Mouse (Mus musculus) midbrain, postnatal 0 days (tissue): ENCODE data around the gene Ccdc151. TPM values are rescaled to one million over a fixed set of nuclear protein-coding genes. Genes with fewer than 3 reads are reported as not detected.

ENCODE experiments used
- ATAC-seq: fragments of 200-750 bp; cut with Nextera tagmentation; 2 replicates; pipeline ENCODE4 v1.8.0; 2017; ENCODE audit warnings: moderate number of reproducible peaks, mild to moderate bottlenecking, moderate TSS enrichment, moderate library complexity; ENCODE audit not compliant: low FRiP score
- DNase-seq: peaks from one replicate; pipeline ENCODE4 v3.0.0-alpha.2; 2015; ENCODE audit warnings: low spot score
- H3K27ac ChIP-seq: fragments of 300-500 bp; sonication (generic); 2 replicates; pipeline ENCODE4 v1.5.1; 2014; ENCODE audit warnings: low read depth, mild to moderate bottlenecking, low read length, mixed read lengths
- H3K27me3 ChIP-seq: fragments of 300-500 bp; sonication (generic); 2 replicates; pipeline ENCODE4 v1.6.1; 2014; ENCODE audit warnings: low read length, control low read depth, mixed read lengths; ENCODE audit not compliant: insufficient read depth
- H3K36me3 ChIP-seq: fragments of 300-500 bp; sonication (generic); 2 replicates; pipeline ENCODE4 v1.6.1; 2014; ENCODE audit warnings: low read length, control low read depth, mixed read lengths; ENCODE audit not compliant: insufficient read depth
- H3K4me1 ChIP-seq: fragments of 300-500 bp; sonication (generic); 2 replicates; pipeline ENCODE4 v1.6.1; 2014; ENCODE audit warnings: mild to moderate bottlenecking, control low read depth, antibody characterized with exemption, low read length, mixed read lengths; ENCODE audit not compliant: insufficient read depth
- H3K4me2 ChIP-seq: fragments of 300-500 bp; sonication (generic); 2 replicates; pipeline ENCODE4 v1.6.1; 2014; ENCODE audit warnings: low read depth, mild to moderate bottlenecking, low read length, mixed read lengths; ENCODE audit not compliant: poor library complexity, severe bottlenecking
- H3K4me3 ChIP-seq: fragments of 300-500 bp; sonication (generic); 2 replicates; pipeline ENCODE4 v1.5.1; 2014; ENCODE audit warnings: low read depth, mild to moderate bottlenecking, low read length, moderate library complexity
- H3K9ac ChIP-seq: fragments of 300-500 bp; sonication (generic); replicated peaks from 2 replicates; pipeline ENCODE4 v1.6.1; 2014; ENCODE audit warnings: mild to moderate bottlenecking, low read length, moderate library complexity, mixed read lengths; ENCODE audit not compliant: poor library complexity, severe bottlenecking
- H3K9me3 ChIP-seq: fragments of 300-500 bp; sonication (generic); 2 replicates; pipeline ENCODE4 v1.6.1; 2016; ENCODE audit warnings: low read length, control low read depth
- CTCF ChIP-seq: IDR thresholded peaks from 2 replicates; pipeline ENCODE4 v1.5.1; 2016; ENCODE audit warnings: antibody characterized with exemption, mild to moderate bottlenecking
- WGBS: fragments of 180-500 bp; shearing (Covaris S2); extraction: QIAGEN DNeasy Blood & Tissue Kit; methylation state at CpG from one replicate; pipeline ENCODE4 v1.1.7; 2014; 5-methylcytosine and 5-hydroxymethylcytosine counted together
- polyA plus RNA-seq: library from polyadenylated mRNA; unstranded; fragments of >200 nt; fragmentation: Nextera tagmentation; extraction: Ambion mirVana; gene quantifications from 2 replicates; pipeline ENCODE4 v1.2.1, GENCODE M21; 2015
- total RNA-seq: library from RNA; depleted of rRNA; stranded (reverse); fragments of >200 nt; gene quantifications from 2 replicates; pipeline ENCODE4 v1.2.3, GENCODE M21; 2014; rRNA removed

Ccdc151 gene
- total RNA-seq (4.3 and 5.8 TPM in 2 replicates), polyA plus RNA-seq (5.0 and 5.1 TPM in 2 replicates)

- peaks cover 16% of the 10 kb centered on the region for H3K36me3 ChIP-seq
- no peaks in the 10 kb centered on the region for H3K27me3 ChIP-seq
- TF ChIP-seq CTCF = 0 out of 2 replicates have a peak, but pooled peaks have one; percentile 15
- H3K9ac ChIP-seq = peak within 1 kb of the TSS; percentile 79
- ATAC-seq (peak; percentile 99), DNase-seq (peak; percentile 100)
- peak within 1 kb of the TSS; percentile 79 for H3K27ac ChIP-seq
- H3K4me3 ChIP-seq = peak within 1 kb of the TSS; percentile 70
- H3K4me1 ChIP-seq = peaks cover 11% of the 10 kb centered on the region; the same call in 1 of the 2 replicates
- peak within 1 kb of the TSS; percentile 72 for H3K4me2 ChIP-seq
- no peaks in the 10 kb centered on the region for H3K9me3 ChIP-seq
- WGBS = 5% methylated on average over 57 of the region's 57 CpGs
Measured at GRCm38 (mm10) chr9:22002194-22003162, at the start of gene Ccdc151, which contains the start of gene Prkcsh. Gene Ccdc151, minus strand, starts transcription at chr9:22002634. Gene Prkcsh, plus strand, starts transcription at chr9:22002806.

DNA sequence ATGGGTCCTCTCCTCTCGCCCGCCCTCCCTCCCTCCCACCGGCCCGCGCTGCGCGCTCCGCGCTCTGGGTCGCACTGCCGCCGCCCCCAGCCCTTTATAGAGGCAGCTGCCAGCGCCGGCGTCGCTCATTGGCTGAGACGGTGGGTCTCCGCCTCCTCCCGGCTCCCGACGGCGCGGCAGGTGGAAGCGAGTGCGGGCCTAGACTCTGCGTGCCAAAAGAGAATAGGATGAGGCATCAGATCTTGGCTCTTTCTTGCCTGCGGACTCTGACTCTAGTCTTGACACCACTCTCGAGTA, 49.5 kb upstream of the Ccdc151 start, which contains the start of gene Elavl3:
TSS of gene Elavl3 (minus strand) at position 66 of the 297 bp plus-strand sequence.
- ATAC-seq = peak; percentile 70
- H3K4me2 ChIP-seq = peak within 1 kb of the TSS; percentile 71
- peak; percentile 91 for DNase-seq
- peak; percentile 48 for TF ChIP-seq CTCF
- peaks cover 10% of the 10 kb centered on the region; the same call in 1 of the 2 replicates for H3K4me1 ChIP-seq
- H3K36me3 ChIP-seq = 0 out of 2 replicates have a peak, but pooled peaks cover 1% of the 10 kb centered on the region
- peak within 1 kb of the TSS; percentile 91 for H3K4me3 ChIP-seq
- no peaks in the 10 kb centered on the region for H3K27me3 ChIP-seq
- H3K27ac ChIP-seq = peak within 1 kb of the TSS; percentile 96
- no peaks in the 10 kb centered on the region for H3K9me3 ChIP-seq
- peak within 1 kb of the TSS; percentile 97 for H3K9ac ChIP-seq
- 1% methylated on average over 19 of the region's 28 CpGs for WGBS

- DNase-seq (peak; percentile 35), ATAC-seq (peak; percentile 45)
- Histone ChIP-seq H3K4me1 (peaks cover 10% of the 10 kb centered on the region; the same call in 1 of the 2 replicates), H3K9me3 (no peaks in the 10 kb centered on the region), H3K9ac (peak overlapping the region; percentile 97), H3K4me3 (peak overlapping the region; percentile 91), H3K36me3 (no peaks in the 10 kb centered on the region), H3K4me2 (peak overlapping the region; percentile 71), H3K27ac (peak overlapping the region; percentile 96), H3K27me3 (no peaks in the 10 kb centered on the region)
- TF ChIP-seq CTCF = no peak
- WGBS = 1% methylated on average over 41 of the region's 67 CpGs
Measured at GRCm38 (mm10) chr9:22051161-22051957, 48.9 kb upstream of the Ccdc151 start.

DNA sequence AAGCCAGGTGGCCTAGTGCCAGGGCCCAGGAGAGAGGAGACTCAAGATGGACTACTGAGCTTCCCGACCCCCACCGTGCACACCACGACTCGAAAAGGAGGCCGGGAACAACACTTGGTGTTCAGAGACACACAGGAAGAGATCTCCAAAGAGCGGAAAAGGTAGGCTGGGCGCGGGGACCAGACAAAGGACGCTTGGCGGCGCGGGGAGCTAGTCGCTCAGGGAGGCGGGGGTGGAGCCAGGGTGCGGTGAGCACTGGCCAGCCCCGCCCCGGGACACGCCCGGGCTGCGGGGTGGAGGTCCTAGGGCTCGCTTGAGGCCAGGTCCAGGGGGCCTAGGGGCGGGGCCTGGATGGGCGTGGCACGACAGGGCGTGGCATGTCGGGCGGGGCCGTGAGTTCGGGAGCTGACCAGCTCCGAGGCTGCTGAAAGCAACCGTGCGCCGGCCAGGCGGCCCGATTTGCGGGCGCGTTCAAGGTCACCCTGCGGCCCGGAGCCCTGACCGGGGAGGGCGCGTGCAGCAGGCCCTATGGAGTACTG, 48.0 kb upstream of the Ccdc151 start:
- peak overlapping the region; percentile 71 for H3K4me2 ChIP-seq
- no peak for TF ChIP-seq CTCF
- no peaks in the 10 kb centered on the region for H3K36me3 ChIP-seq
- peak overlapping the region; percentile 97 for H3K9ac ChIP-seq
- no peaks in the 10 kb centered on the region for H3K27me3 ChIP-seq
- no peaks in the 10 kb centered on the region for H3K9me3 ChIP-seq
- H3K4me1 ChIP-seq = peaks cover 10% of the 10 kb centered on the region; the same call in 1 of the 2 replicates
- H3K27ac ChIP-seq = peak overlapping the region; percentile 96
- H3K4me3 ChIP-seq = peak overlapping the region; percentile 91
- under 1% methylated on average over 35 of the region's 43 CpGs for WGBS
- DNase-seq = peak; percentile 59
- ATAC-seq = peak; percentile 11; the same call in 1 of the 2 replicates

- Histone ChIP-seq H3K4me1 (peaks cover 10% of the 10 kb centered on the region; the same call in 1 of the 2 replicates), H3K4me2 (peak overlapping the region; percentile 71), H3K36me3 (no peaks in the 10 kb centered on the region), H3K9ac (peak overlapping the region; percentile 97), H3K27me3 (no peaks in the 10 kb centered on the region), H3K9me3 (no peaks in the 10 kb centered on the region), H3K27ac (peak overlapping the region; percentile 96), H3K4me3 (peak overlapping the region; percentile 91)
- DNase-seq (peak; percentile 68), ATAC-seq (no peak)
- TF ChIP-seq CTCF = no peak
- WGBS = 4% methylated on average over 4 of the region's 4 CpGs
Measured at GRCm38 (mm10) chr9:22049721-22050270, 47.4 kb upstream of the Ccdc151 start.
